Mouse (Mus musculus): Measurements from ENCODE around the gene Gm11555. TPM values are rescaled to one million over a fixed set of nuclear protein-coding genes. Genes with fewer than 3 reads are reported as not detected.
"Not testable (repeated sequence)": the region's sequence is repeated elsewhere in the genome, so short reads cannot be mapped to it uniquely, and the experiment has no call there.

Gm11555 gene
- polyA plus RNA-seq, 1 experiment from 2014 or later = not detected

- Histone ChIP-seq H3K36me3 (ENCODE audit: control insufficient read depth, insufficient read depth, low read length) (no peaks in the 10 kb centered on the region), H3K4me1 (ENCODE audit: control insufficient read depth, insufficient read depth, low read depth, low read length) (no peaks in the 10 kb centered on the region), H3K9ac (ENCODE audit: low read depth, low read length) (no peak within 1 kb of the TSS), H3K9me3 (ENCODE audit: control insufficient read depth, low read length) (no peaks in the 10 kb centered on the region), H3K4me2 (ENCODE audit: low read length) (no peak within 1 kb of the TSS), H3K27me3 (replicated peaks; ENCODE audit: control insufficient read depth, insufficient read depth, low read length) (no peaks in the 10 kb centered on the region), H3K4me3 (ENCODE audit: low read length) (no peak within 1 kb of the TSS), H3K27ac (ENCODE audit: low read depth, low read length) (no peak within 1 kb of the TSS)
- ATAC-seq = no peak
- WGBS = 93% methylated on average over 2 of the region's 2 CpGs
These were observed 29.7 kb downstream of the Gm11555 start, which contains the start of gene Gm11562 for GRCm38 (mm10) chr11:99620335-99620734. Gene Gm11562, minus strand, starts transcription at chr11:99620435.

- Histone ChIP-seq H3K36me3 (ENCODE audit: control insufficient read depth, insufficient read depth, low read length) (no peaks in the 10 kb centered on the region), H3K4me3 (ENCODE audit: low read length) (no peak within 1 kb of the TSS), H3K4me1 (ENCODE audit: control insufficient read depth, insufficient read depth, low read depth, low read length) (no peaks in the 10 kb centered on the region), H3K9me3 (ENCODE audit: control insufficient read depth, low read length) (no peaks in the 10 kb centered on the region), H3K9ac (ENCODE audit: low read depth, low read length) (no peak within 1 kb of the TSS), H3K27me3 (replicated peaks; ENCODE audit: control insufficient read depth, insufficient read depth, low read length) (no peaks in the 10 kb centered on the region), H3K4me2 (ENCODE audit: low read length) (no peak within 1 kb of the TSS), H3K27ac (ENCODE audit: low read depth, low read length) (no peak within 1 kb of the TSS)
- ATAC-seq = no peak
- WGBS = 62% methylated on average over 2 of the region's 3 CpGs
These were observed 35.2 kb downstream of the Gm11555 start, which contains the start of gene Krtap2-4 for GRCm38 (mm10) chr11:99614796-99615363. Gene Krtap2-4, minus strand, starts transcription at chr11:99614846.

GRCm38 (mm10) chr11:99610089-99610488 lies 39.9 kb downstream of the Gm11555 start, which contains the start of gene Gm11937:
Gene Gm11937, minus strand, starts transcription at chr11:99610189.
- H3K9me3 ChIP-seq (ENCODE audit: control insufficient read depth, low read length); H3K27me3 ChIP-seq (replicated peaks; ENCODE audit: control insufficient read depth, insufficient read depth, low read length); H3K4me1 ChIP-seq (ENCODE audit: control insufficient read depth, insufficient read depth, low read depth, low read length); H3K9ac ChIP-seq (ENCODE audit: low read depth, low read length); ATAC-seq; H3K4me2 ChIP-seq (ENCODE audit: low read length); H3K4me3 ChIP-seq (ENCODE audit: low read length); H3K36me3 ChIP-seq (ENCODE audit: control insufficient read depth, insufficient read depth, low read length); H3K27ac ChIP-seq (ENCODE audit: low read depth, low read length): not testable (repeated sequence)
- 85% methylated on average over 1 of the region's 2 CpGs for WGBS

- WGBS = 68% methylated on average over 1 of the region's 1 CpGs
- no peaks in the 10 kb centered on the region for H3K9me3 ChIP-seq (ENCODE audit: control insufficient read depth, low read length)
- no peak overlapping the region for H3K4me2 ChIP-seq (ENCODE audit: low read length)
- no peaks in the 10 kb centered on the region for H3K27me3 ChIP-seq (replicated peaks; ENCODE audit: control insufficient read depth, insufficient read depth, low read length)
- H3K36me3 ChIP-seq (ENCODE audit: control insufficient read depth, insufficient read depth, low read length) = no peaks in the 10 kb centered on the region
- H3K27ac ChIP-seq (ENCODE audit: low read depth, low read length) = no peak overlapping the region
- H3K9ac ChIP-seq (ENCODE audit: low read depth, low read length) = no peak overlapping the region
- no peak overlapping the region for H3K4me3 ChIP-seq (ENCODE audit: low read length)
- H3K4me1 ChIP-seq (ENCODE audit: control insufficient read depth, insufficient read depth, low read depth, low read length) = no peaks in the 10 kb centered on the region
- ATAC-seq = no peak
These were observed 40.9 kb downstream of the Gm11555 start for GRCm38 (mm10) chr11:99609126-99609525.

- not testable (repeated sequence) for ATAC-seq; H3K27ac ChIP-seq (ENCODE audit: low read depth, low read length)
- WGBS = 60% methylated on average over 1 of the region's 1 CpGs
These were observed 46.8 kb downstream of the Gm11555 start, which contains the start of gene Gm11938 for GRCm38 (mm10) chr11:99603208-99603607. Gene Gm11938, minus strand, starts transcription at chr11:99603308.

More at GRCm38 (mm10) chr11:99603208-99603607, 46.8 kb downstream of the Gm11555 start, which contains the start of gene Gm11938:
- H3K4me1 ChIP-seq (ENCODE audit: control insufficient read depth, insufficient read depth, low read depth, low read length); H3K27me3 ChIP-seq (replicated peaks; ENCODE audit: control insufficient read depth, insufficient read depth, low read length); H3K36me3 ChIP-seq (ENCODE audit: control insufficient read depth, insufficient read depth, low read length); H3K9me3 ChIP-seq (ENCODE audit: control insufficient read depth, low read length); H3K4me2 ChIP-seq (ENCODE audit: low read length); H3K9ac ChIP-seq (ENCODE audit: low read depth, low read length); H3K4me3 ChIP-seq (ENCODE audit: low read length): not testable (repeated sequence)

Other genes with a start within 250 kb of the Gm11555 start
- 0.19 TPM in 1 of 2 replicates, not detected in the other for gene Krt12, start 228.0 kb downstream of the Gm11555 start, polyA plus RNA-seq (2015; fragmentation: Nextera tagmentation; extraction: Ambion mirVana)
- gene Krt20, start 212.1 kb downstream of the Gm11555 start, polyA plus RNA-seq (2015; fragmentation: Nextera tagmentation; extraction: Ambion mirVana) = 0.10 and 0.19 TPM in 2 replicates
- gene Krt23, start 157.1 kb downstream of the Gm11555 start, polyA plus RNA-seq (2015; fragmentation: Nextera tagmentation; extraction: Ambion mirVana) = 0.19 and 0.22 TPM in 2 replicates
- not detected in 2 replicates for gene Krt39, start 128.9 kb downstream of the Gm11555 start, polyA plus RNA-seq (2015; fragmentation: Nextera tagmentation; extraction: Ambion mirVana)
- not detected in 2 replicates for gene Krt40, start 107.1 kb downstream of the Gm11555 start, polyA plus RNA-seq (2015; fragmentation: Nextera tagmentation; extraction: Ambion mirVana)
- gene Krtap3-3, start 99.4 kb downstream of the Gm11555 start, polyA plus RNA-seq (2015; fragmentation: Nextera tagmentation; extraction: Ambion mirVana) = not detected in 2 replicates
- gene Krtap3-2, start 93.4 kb downstream of the Gm11555 start, polyA plus RNA-seq (2015; fragmentation: Nextera tagmentation; extraction: Ambion mirVana) = not detected in 2 replicates
- not detected in 2 replicates for gene Gm11939, start 90.8 kb downstream of the Gm11555 start, polyA plus RNA-seq (2015; fragmentation: Nextera tagmentation; extraction: Ambion mirVana)
- gene Krtap3-1, start 83.6 kb downstream of the Gm11555 start, polyA plus RNA-seq (2015; fragmentation: Nextera tagmentation; extraction: Ambion mirVana) = not detected in 2 replicates
- not detected in 2 replicates for gene Krtap1-5, start 69.2 kb downstream of the Gm11555 start, polyA plus RNA-seq (2015; fragmentation: Nextera tagmentation; extraction: Ambion mirVana)
- gene Krtap1-4, start 66.6 kb downstream of the Gm11555 start, polyA plus RNA-seq (2015; fragmentation: Nextera tagmentation; extraction: Ambion mirVana) = not detected in 2 replicates
- gene Krtap1-3, start 58.9 kb downstream of the Gm11555 start, polyA plus RNA-seq (2015; fragmentation: Nextera tagmentation; extraction: Ambion mirVana) = not detected in 2 replicates
- not detected in 2 replicates for gene Krtap9-3, start 52.1 kb downstream of the Gm11555 start, polyA plus RNA-seq (2015; fragmentation: Nextera tagmentation; extraction: Ambion mirVana)
- gene Gm11938, start 46.9 kb downstream of the Gm11555 start, polyA plus RNA-seq (2015; fragmentation: Nextera tagmentation; extraction: Ambion mirVana) = not detected in 2 replicates
- gene Gm11937, start 40.0 kb downstream of the Gm11555 start, polyA plus RNA-seq (2015; fragmentation: Nextera tagmentation; extraction: Ambion mirVana) = not detected in 2 replicates
- gene Krtap2-4, start 35.4 kb downstream of the Gm11555 start, polyA plus RNA-seq (2015; fragmentation: Nextera tagmentation; extraction: Ambion mirVana) = not detected in 2 replicates
- not detected in 2 replicates for gene Gm11562, start 29.8 kb downstream of the Gm11555 start, polyA plus RNA-seq (2015; fragmentation: Nextera tagmentation; extraction: Ambion mirVana)
- gene Krtap4-1, start 22.0 kb downstream of the Gm11555 start, polyA plus RNA-seq (2015; fragmentation: Nextera tagmentation; extraction: Ambion mirVana) = not detected in 2 replicates
- not detected in 2 replicates for gene Krtap4-2, start 15.2 kb downstream of the Gm11555 start, polyA plus RNA-seq (2015; fragmentation: Nextera tagmentation; extraction: Ambion mirVana)
- not detected in 2 replicates for gene Krtap4-7, start 6.1 kb downstream of the Gm11555 start, polyA plus RNA-seq (2015; fragmentation: Nextera tagmentation; extraction: Ambion mirVana)
- not detected in 2 replicates for gene Gm11563, start 8.7 kb upstream of the Gm11555 start, polyA plus RNA-seq (2015; fragmentation: Nextera tagmentation; extraction: Ambion mirVana)
- not detected in 2 replicates for gene Krtap4-6, start 15.7 kb upstream of the Gm11555 start, polyA plus RNA-seq (2015; fragmentation: Nextera tagmentation; extraction: Ambion mirVana)
- not detected in 2 replicates for gene Gm14190, start 40.5 kb upstream of the Gm11555 start, polyA plus RNA-seq (2015; fragmentation: Nextera tagmentation; extraction: Ambion mirVana)
- gene Gm14180, start 84.1 kb upstream of the Gm11555 start, polyA plus RNA-seq (2015; fragmentation: Nextera tagmentation; extraction: Ambion mirVana) = not detected in 2 replicates
- not detected in 2 replicates for gene Gm11595, start 122.7 kb upstream of the Gm11555 start, polyA plus RNA-seq (2015; fragmentation: Nextera tagmentation; extraction: Ambion mirVana)
- gene Krtap4-8, start 130.5 kb upstream of the Gm11555 start, polyA plus RNA-seq (2015; fragmentation: Nextera tagmentation; extraction: Ambion mirVana) = not detected in 2 replicates
- not detected in 2 replicates for gene Krtap4-9, start 135.0 kb upstream of the Gm11555 start, polyA plus RNA-seq (2015; fragmentation: Nextera tagmentation; extraction: Ambion mirVana)
- gene Gm11596, start 143.2 kb upstream of the Gm11555 start, polyA plus RNA-seq (2015; fragmentation: Nextera tagmentation; extraction: Ambion mirVana) = not detected in 2 replicates
- not detected in 2 replicates for gene Gm11569, start 148.7 kb upstream of the Gm11555 start, polyA plus RNA-seq (2015; fragmentation: Nextera tagmentation; extraction: Ambion mirVana)
- not detected in 2 replicates for gene Gm11554, start 154.2 kb upstream of the Gm11555 start, polyA plus RNA-seq (2015; fragmentation: Nextera tagmentation; extraction: Ambion mirVana)
- not detected in 2 replicates for gene Krtap4-13, start 159.7 kb upstream of the Gm11555 start, polyA plus RNA-seq (2015; fragmentation: Nextera tagmentation; extraction: Ambion mirVana)
- gene Gm11564, start 165.4 kb upstream of the Gm11555 start, polyA plus RNA-seq (2015; fragmentation: Nextera tagmentation; extraction: Ambion mirVana) = not detected in 2 replicates
- not detected in 2 replicates for gene 2300003K06Rik, start 187.8 kb upstream of the Gm11555 start, polyA plus RNA-seq (2015; fragmentation: Nextera tagmentation; extraction: Ambion mirVana)
- not detected in 2 replicates for gene Krtap4-16, start 201.4 kb upstream of the Gm11555 start, polyA plus RNA-seq (2015; fragmentation: Nextera tagmentation; extraction: Ambion mirVana)
- not detected in 2 replicates for gene Gm11568, start 207.7 kb upstream of the Gm11555 start, polyA plus RNA-seq (2015; fragmentation: Nextera tagmentation; extraction: Ambion mirVana)
- not detected in 2 replicates for gene Gm11559, start 214.2 kb upstream of the Gm11555 start, polyA plus RNA-seq (2015; fragmentation: Nextera tagmentation; extraction: Ambion mirVana)
- not detected in 2 replicates for gene Krtap9-1, start 223.2 kb upstream of the Gm11555 start, polyA plus RNA-seq (2015; fragmentation: Nextera tagmentation; extraction: Ambion mirVana)
- not detected in 2 replicates for gene Gm11567, start 229.0 kb upstream of the Gm11555 start, polyA plus RNA-seq (2015; fragmentation: Nextera tagmentation; extraction: Ambion mirVana)